Mouse (Mus musculus) urinary bladder, postnatal 4 days (tissue): ENCODE data around the gene Bcl6b.

Experiments used
- DNase-seq, 2 experiments: peaks; one replicate each; pipeline ENCODE4 v3.0.0; 2021 to 2022; ENCODE audit warnings: low spot score in 2 of 2

Gene Bcl6b

DNA sequence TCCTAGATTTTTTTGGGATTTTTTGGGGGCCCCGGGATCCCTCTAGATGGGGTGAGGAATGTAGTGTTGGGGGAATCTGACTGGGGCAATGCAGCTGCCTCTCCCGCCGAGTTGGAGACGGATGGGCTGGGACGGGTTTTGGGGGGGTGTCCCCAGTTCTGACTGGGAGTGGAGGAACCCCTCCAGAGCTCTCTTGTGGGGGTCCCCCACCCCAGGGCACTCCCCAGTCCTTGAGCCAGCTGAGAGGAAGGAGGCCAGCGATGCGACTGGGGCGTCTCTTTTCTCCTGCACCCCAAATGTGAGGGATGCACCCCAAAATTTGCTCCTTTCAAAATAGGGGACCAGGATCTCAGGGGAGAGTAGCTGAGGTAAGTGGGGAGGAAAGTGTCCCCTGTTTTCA, 3.4 kb upstream of the Bcl6b start:
- DNase-seq = no peak

- DNase-seq = peak in 1 of 2 experiments; percentile 61
Measured at GRCm38 (mm10) chr11:70232546-70232945, 2.9 kb upstream of the Bcl6b start.

GRCm38 (mm10) chr11:70230239-70230727, 685 bp upstream of the Bcl6b start:
- peak; percentile 85 to 90 for DNase-seq

DNA sequence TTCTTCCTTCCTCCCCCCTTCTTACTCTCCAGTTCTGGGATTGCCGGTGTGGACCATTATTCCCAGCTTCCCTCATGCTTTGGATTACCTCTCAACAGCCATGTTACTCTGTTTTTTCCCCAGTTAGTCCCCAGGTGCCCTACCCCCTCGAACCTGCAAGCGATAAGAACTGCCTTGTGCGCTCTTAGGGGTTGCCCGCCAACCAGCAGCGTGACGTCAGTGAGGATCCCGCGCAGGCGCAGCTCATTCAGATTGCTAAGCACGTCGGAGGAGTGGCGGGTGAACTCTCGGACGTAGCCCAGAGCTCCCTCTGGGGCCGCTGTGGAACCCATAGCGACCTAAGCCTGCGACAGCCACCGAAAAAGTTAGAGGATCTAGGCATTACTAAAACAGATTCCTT, 770 bp downstream of the Bcl6b start:
- peak; percentile 66 to 86 for DNase-seq

- DNase-seq = no peak
Measured at GRCm38 (mm10) chr11:70227661-70228245, 1.8 kb downstream of the Bcl6b start.

GRCm38 (mm10) chr11:70227126-70227525, 2.5 kb downstream of the Bcl6b start:
- DNase-seq = no peak

GRCm38 (mm10) chr11:70226602-70226890, 3.1 kb downstream of the Bcl6b start:
- no peak for DNase-seq

DNA sequence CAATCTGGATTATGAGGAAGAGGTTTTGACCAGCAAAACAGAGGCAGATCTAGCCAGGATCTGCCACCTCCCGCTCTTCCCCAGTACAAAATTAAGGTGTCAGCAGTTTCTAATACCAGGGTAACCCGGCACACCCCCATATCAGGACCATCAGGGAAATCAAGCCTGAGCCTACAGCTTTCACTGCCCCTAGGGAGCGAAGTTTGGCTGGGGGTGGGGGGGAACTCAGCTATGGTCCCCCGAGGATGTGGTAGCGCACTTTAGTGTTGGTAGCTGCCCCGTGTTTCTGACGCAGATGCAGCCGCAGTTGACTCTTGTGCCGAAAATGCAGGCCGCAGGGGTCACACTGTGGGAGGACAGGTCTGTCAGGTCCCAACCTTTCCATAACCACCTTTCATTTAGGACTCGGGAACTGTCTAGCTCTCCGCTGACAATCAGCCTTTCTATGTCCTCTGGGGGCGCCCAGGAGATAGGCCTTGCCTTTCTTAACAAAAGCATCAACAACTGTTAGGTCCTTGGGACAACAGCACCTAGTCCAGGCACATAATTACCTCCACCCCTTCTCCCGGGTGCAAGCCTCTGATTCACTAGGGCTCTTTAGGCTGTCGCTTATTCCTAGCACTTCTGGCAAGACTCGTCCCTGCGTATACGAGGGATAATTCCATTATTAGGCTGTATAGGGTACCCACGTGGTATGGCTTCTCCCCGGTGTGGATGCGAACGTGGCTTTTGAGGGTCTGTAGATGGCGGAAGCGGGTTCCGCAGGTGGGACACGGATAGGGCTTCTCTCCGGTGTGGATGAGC, 3.6 kb downstream of the Bcl6b start:
- DNase-seq = no peak

- DNase-seq = no peak
Measured at GRCm38 (mm10) chr11:70223724-70224123, 5.9 kb downstream of the Bcl6b start.

- no peak for DNase-seq
Measured at GRCm38 (mm10) chr11:70221603-70222500, 7.7 kb downstream of the Bcl6b start.

GRCm38 (mm10) chr11:70220731-70221602, 8.6 kb downstream of the Bcl6b start, which contains the start of gene Slc16a13:
Gene Slc16a13, minus strand, starts transcription at chr11:70221064.
- peak; percentile 84 to 92 for DNase-seq

- DNase-seq = no peak
Measured at GRCm38 (mm10) chr11:70220323-70220722, 9.3 kb downstream of the Bcl6b start.

- DNase-seq = no peak
Measured at GRCm38 (mm10) chr11:70219873-70220272, 9.7 kb downstream of the Bcl6b start.

GRCm38 (mm10) chr11:70218741-70219470, 10.7 kb downstream of the Bcl6b start:
- DNase-seq = no peak

- DNase-seq = no peak
Measured at GRCm38 (mm10) chr11:70218039-70218438, 11.6 kb downstream of the Bcl6b start.

- no peak for DNase-seq
Measured at GRCm38 (mm10) chr11:70216103-70216502, 13.5 kb downstream of the Bcl6b start.

GRCm38 (mm10) chr11:70215301-70215700, 14.3 kb downstream of the Bcl6b start:
- no peak for DNase-seq

DNA sequence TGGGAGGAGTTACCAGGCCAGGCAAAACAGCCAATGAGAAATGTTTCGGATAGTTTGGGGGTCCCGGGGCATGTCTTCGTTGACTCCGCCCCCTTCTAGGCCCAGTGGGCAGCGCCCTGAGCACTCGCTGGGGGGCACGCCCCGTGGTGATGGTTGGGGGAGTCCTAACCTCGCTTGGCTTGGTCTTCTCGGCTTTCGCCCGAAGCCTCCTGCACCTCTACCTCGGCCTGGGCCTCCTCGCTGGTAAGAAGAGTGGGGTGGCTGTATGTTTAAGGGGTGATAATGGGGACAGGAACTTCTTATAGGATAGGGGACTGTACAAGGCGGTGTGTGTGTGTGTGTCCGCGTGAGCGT, 14.8 kb downstream of the Bcl6b start:
- DNase-seq = no peak

- DNase-seq = no peak
Measured at GRCm38 (mm10) chr11:70214191-70214855, 15.3 kb downstream of the Bcl6b start.

DNA sequence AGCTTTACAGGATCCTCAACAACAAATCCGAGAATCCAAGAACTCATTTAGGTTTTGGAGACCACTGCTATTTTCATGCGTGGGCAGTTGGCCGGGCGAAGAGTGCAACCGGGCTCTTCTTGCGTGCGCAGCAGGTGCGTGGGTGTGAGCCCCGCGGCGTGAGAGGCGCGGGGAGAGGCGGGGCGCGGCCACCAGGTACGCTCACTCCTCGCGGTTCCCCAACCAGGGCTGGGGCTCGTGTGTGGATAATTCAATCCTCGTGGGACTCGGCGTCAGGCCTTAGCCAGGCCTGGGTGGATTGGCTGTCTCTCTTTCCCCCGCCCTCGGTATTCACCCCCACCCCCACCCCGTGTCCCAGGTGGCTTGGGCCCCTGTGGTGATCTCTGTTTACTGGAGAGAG, 15.9 kb downstream of the Bcl6b start:
- no peak for DNase-seq
